Mouse (Mus musculus): ENCODE data around the gene 1700024P04Rik.
"Not testable (repeated sequence)": the region's sequence is repeated elsewhere in the genome, so short reads cannot be mapped to it uniquely, and the experiment has no call there.

The 1700024P04Rik gene

DNA sequence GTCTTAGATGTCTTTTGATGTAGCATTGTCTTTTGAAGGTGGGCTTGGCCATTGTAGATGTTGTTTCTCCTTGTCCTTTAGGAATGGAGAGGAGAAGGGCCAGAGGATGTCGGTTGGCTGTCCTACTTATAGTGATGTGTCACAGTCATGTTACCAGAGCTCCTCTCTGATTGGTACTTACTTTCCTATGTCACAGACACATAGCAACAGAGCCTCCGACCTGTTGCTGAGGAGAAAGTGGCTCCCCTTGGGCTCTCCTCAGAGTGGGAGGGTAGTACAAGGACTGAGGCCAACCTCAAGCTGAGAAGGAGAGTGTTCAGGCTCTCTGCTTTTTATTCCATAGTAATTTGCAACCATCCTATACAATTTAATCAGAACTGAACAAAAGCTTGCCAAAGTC, at the start of gene 1700024P04Rik:
1700024P04Rik (minus strand) TSS at position 101 of the 400 bp plus-strand sequence.
- no peak for DNase-seq

DNA sequence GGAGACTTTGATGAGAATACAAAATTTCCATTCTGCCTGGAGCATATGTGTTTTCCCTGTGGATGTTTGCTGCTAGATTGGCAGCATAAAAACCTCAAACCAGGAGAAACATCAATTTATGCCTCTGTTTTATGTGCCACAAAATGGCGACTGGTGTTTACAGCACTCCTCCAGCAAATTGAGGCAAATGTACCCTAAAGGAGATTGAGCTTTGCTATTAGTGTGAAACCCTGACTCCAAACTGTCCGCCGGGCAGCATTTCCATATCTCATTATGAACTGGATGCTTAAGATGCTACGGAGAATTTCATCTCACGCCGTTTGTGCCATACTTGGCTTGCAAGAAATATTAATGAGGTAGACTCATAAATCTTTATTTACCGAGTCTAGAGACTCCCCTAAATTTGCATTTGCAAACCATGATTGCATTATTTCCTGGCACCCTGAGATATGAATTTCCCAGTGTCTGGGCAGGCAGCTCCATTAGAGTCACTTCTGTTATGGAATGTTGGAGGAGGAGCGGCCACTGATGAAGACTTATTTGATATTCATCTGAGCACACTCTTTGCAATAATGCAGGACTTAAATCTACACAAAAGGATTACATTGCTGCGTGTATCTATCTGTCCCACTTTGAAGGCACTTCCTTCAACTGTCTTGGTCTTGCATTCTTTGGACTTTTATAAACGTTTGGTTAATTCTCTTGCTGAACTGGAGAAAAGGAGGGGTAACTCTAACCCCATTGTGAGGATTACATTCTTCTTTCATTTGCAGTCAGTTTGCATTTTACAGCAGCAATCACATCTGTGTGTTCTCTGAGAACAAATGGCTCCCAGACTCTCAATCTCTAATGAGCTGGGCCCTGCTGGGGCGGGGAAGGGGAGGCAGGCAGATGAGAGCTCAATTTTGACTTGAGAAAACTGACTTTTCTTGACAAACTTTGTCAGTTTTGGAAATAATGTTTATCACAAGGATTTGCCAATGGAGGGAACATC, 47.2 kb upstream of the 1700024P04Rik start:
- DNase-seq = no peak

DNA sequence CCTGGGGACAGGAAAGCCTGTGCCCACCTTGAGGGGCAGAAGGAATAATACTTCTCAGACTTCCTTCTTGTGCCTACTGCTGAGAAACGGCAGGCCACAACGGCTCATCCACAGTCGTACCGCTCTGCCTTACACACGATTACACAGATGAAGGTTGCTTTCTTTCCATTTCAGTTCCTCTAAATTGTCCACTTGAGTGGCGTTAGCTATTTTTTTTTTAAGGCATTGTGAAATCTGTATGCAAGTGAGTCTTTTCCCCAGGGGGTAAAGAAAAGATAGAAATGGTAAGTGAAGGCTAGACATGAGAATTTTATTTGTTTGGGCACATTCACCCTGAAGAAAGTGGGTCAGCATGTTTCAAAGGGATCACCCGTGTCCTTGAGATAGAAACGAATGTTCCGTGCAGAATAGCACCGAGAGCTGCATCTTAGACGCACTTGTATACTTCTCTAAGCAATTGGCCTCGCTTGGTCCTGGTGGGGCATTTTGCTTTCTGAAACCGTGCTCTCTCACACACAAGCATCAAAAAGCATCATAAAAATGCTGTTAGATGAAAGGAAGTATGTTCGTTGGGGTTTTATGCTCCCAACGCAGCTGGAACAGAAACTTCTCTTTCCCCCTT, 46.3 kb upstream of the 1700024P04Rik start:
- DNase-seq = no peak

DNA sequence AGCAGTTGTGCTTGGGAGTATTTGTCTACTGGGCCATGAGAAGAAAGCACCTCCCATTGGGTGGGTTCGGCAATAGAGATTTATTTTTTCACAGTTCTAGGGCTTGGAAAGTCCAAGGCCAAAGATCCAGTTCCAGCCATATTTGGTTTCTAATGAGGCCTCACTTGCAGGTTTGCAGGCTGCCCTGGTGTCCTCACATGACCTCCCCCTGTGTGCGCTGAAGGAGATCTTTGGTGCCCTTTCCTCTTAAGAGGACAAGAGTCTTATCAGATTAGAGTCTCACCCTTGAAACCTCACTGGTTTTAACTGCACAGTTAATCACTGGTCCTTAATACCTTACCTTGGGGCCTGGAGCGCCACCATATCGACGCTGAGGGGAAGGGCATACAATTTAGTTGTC, 40.9 kb upstream of the 1700024P04Rik start:
- DNase-seq = no peak

DNA sequence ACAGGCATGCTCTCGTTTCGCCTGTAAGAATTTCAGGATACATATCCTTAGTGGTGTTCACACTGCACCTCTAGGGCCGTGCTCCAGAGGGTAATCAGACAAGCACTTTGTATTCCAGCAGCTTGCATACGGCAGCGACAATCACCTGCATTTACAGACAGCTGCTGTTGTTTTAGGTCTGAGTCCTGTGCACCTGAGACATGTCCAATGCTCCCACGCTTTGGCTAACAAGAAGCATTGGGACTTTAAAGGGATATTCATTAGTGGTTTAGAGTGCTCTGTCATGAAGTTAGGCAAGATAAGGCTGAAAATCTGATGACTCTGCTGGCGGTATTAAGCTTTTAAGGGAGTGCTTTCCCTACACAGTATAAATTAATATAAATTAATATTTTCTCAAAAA, 37.7 kb upstream of the 1700024P04Rik start:
- DNase-seq = no peak

DNA sequence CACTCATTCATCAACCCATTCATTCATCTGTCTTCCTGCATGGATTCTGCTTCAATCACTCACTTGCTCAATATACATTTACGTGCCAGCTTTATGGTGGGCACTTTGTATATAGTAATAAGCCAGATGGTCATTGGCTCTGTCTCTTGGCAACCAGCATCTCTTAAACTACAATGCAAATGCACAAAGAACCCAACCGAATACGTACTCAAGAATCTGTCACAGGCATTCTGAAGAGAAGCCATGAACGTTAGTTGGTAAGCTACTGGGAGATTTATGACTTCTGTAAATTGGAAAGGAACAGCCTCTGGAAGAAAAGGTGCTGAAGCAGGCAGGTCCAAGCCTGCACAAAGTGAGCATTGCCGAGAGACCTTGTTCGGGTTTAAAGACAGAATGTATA, 36.8 kb upstream of the 1700024P04Rik start:
- no peak for DNase-seq

DNA sequence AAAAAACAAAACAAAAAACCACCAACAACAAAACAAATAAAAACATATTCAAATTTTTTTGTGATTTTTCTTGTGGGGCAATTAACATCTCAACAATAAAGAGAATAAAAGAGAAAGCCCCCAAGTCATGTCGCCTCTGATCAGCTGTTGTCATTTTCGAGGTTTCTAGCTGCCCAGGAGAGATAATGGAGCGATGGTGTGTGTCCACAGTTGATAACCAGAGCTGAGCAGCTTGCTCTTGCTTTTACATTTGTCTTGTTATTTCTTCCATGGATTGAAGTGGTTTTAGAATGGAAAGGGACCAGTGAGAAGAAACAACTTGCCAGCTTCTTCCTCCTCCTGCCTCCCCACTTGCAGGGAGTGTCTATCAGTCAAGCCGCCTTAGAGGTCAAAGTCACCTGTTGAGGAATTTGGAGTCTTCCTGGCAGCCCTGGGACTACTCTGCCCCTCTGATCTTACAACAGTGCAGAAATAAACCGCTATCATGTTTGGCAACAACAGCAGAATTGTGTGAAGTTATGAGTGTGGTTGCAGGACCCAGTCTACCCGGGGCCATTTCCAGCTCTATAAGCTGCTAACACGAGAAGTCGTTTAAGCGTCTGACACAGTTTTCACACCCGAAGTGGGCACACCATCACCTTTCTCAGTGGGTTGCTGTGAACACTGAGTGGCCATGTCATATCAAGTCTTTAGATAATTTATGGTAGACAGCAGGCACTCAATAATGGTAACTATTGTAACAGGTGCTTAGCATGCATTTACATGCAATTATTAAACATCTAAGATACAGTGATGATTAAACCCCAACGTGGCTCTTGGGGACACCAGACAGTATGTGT, 35.7 kb upstream of the 1700024P04Rik start:
- no peak for DNase-seq

DNA sequence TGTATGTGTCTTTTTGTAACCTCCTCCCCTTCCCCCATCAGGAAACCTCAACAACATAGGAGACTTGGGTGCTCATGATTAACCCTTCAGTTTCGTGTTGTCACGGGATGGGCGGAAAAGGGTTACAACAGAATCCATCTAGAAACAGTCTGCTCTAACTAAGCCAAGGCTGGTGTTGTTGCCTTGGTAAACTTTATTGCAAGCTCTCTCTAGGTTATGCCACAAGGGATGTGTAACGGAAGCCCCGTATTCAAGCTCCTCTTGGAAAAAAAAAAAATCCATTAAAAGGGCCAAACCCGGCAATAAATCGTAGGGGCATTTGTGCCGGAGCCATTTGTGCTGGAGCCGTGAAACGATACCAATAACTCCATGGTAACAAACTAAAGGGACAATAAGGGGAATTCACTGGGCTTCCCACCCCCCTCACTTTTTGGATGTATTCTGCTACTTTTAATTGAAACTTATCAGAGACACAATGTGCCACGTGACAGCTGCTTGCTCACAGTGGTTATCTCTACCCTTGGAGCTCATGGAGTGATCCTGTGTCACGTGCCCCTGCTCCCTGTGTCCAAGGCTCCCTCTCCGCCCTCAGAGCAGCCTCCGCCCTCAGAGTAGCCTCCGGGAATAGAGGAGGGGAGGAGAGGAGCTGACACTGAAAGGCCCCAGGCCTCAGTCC, 34.3 kb upstream of the 1700024P04Rik start:
- DNase-seq = no peak

DNA sequence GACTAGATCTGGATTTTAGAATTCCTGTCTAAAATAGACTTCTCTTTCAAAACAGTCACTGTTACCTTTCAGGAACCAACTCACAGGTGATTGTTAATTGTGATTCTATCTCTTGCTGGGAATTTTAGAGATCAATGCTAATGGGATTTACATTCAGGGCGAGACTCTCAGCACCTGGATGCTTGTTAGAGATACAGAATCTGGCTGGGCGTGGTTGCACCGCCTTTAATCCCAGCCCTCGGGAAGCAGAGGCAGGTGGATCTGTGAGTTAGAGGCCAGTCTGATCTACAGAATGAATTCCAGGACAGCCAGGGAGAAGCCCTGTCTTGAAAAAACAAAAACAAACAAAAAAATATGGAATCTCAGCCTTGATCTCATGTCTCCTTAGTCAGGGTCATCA, 32.3 kb upstream of the 1700024P04Rik start:
- DNase-seq = no peak

DNA sequence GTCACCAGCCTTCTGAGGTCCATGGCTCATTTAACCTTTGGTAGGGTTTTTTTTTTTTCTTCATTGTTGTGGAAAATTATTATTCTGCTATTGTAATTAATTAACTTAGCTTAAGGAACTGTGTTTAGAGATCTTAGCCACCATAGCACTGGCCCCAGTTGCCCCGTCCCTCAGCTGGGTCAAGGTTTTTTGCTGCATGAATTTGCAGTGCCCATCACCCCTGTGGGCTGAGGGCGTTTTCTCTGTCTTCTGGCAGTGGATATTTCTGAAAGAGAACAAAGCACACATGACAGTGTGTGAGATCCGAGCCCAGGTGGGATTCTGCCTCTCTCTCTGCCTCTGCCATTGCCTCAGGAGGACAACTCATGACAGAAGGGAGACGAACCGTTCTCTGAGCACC, 28.5 kb upstream of the 1700024P04Rik start:
- DNase-seq = no peak

DNA sequence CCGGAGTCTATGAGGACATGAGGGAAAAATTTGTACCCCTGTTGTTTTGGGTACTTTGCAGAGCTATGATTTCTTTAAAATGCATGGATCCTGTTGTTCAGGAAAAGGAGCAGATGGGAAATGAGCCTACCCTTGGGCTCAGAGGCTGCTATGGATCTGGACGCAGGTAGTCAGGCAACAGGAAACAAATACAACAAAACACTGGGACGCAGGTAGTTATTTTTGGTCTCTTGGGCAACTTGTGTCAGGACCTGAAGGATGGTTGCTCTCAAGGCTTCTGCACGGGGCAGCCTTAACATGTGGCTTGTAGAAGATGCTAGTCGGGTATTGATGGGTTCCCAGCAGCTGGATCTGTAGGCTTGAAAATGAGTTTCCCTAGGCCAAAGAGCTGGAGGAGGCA, 23.6 kb upstream of the 1700024P04Rik start:
- no peak for DNase-seq

DNA sequence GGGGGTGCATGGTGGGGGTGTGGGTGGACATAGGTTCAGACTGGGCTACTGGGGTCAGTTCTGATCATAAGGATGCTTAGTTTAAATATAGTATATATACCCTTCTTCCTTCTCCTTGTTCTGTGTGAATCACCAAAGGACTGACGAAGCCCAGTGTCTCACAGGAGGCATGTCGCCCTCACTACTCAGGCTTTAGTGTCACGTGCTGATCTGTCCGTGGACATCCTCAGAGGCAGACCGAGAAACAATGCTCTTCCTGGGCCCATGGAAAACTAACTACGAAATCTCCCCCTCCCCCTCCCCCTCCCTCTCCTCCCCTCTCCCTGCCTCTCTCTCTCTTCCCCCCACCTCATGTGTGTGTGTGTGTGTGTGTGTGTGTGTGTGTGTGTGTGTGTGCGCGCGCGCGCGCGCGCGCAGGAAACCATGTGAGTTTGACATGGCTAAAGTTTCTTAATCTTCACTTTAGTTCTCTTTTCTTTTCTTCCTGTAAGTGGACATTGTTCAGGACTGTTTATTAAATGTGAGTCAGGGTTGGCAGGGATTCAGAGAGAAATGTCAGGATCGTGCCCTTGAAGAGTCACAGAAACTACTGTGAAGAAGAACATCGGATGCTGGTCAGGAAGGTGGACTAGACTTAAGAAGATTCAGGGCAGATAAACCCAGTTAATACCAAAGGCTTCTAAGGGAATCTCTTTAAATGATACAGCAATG, 22.2 kb upstream of the 1700024P04Rik start:
- no peak for DNase-seq

DNA sequence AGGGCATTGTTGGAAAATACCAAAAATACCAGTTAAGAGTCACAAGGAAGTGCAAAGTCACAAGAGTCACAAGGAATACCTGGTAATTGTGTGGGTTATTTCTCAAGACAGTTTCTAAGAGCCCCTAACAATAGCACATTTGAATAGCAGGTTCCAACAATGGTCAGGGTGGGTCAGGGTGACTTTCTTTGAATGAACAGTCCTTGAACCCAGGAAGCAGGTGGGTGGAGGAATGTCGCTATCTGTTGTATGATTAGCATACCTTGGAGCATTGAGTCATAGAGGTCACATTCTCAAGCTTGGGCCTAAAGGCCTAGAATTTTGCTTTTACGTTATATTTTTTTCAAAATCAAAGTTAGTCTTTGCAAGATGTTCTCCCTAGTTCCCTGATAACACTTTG, 17.3 kb upstream of the 1700024P04Rik start:
- not testable (repeated sequence) for DNase-seq

DNA sequence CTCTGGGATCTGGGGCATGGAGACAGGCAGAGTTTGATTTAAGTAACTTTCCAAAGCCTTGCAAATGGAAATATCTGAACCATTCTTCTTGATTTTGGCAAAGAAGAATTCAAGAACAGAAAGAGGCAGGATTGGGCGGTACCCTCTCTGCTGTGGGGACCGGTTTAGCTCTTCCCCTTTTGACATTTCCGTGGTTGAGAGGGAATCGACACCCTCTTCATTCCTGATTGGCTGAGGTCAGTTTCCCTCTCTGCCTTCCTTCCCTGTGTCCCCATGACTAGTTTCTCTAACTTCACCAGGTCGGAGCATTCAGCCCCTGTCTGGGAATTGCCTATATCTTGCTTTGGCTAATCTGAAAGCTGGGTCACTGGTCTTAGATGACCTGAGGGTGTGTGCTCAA, 12.7 kb upstream of the 1700024P04Rik start:
- DNase-seq = no peak

DNA sequence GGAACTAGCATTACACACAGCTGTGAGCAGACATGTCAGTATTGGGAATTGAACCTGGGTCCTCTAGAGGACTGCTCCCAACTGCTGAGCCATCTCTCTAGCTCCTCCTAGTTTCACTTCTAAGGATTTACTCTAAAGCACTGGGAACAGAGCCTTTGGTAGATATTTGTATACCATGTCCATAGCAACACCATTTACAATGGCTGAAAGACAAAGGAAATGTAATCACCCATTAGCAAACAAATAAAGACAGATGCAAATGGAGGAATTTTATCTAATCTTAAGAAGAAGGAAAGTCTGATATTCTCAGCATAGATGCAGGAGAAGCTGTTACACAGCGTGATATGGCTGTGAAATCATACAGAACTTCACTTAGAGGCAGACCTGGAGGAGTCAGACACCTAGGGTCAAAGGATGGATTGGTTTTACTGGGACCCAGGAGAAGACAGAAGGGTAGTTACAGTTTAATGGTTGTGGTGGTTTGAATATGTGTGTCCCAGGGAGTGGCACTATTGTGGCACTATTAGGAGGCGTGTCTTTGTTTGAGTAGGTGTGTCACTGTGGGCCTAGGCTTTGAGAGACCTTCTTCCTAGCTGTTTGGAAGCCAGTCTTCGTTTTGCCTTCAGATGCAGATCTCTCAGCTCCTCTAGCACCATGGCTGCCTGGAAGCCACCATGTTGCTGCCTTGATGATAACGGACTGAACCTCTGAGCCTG, 7.1 kb downstream of the 1700024P04Rik start:
- no peak for DNase-seq

DNA sequence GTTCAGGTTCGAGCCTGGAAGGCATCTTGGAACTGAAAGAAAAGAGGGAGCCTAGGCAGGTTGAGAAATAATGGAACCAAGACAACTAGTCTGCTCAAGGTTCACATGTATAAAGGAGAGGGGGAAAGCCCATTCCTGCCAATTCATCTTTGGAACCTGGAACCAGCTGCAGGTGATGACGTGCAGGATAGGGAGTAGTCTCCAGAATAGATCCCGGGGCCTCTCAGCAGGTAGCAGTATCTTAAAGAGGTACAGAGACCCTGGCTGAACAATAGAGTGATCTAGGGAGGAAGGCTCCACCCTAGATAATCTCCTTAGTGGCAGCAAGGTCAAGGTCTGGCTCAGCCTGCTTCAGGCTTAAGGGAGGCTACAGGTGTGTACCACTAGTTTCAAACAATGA, 8.3 kb downstream of the 1700024P04Rik start:
- not testable (repeated sequence) for DNase-seq

DNA sequence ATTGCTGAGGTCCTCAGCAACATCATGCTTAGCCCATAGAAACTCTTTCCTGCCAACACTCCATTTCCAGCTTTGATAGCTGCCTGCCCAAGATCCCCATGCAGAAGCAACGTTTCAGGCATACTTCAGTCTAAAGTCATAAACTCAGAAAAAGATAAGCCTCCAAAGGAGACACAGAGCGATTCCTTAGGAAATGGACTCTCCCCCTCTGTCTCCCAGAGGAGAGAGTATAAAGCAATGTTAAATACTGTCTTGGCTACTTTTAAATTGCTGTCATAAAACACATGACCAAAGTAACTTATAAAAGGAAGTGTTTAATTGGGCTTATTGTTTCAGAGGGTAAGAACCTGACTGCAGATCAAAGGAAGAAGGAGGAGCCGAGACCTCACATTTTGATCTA, 12.3 kb downstream of the 1700024P04Rik start:
- no peak for DNase-seq

DNA sequence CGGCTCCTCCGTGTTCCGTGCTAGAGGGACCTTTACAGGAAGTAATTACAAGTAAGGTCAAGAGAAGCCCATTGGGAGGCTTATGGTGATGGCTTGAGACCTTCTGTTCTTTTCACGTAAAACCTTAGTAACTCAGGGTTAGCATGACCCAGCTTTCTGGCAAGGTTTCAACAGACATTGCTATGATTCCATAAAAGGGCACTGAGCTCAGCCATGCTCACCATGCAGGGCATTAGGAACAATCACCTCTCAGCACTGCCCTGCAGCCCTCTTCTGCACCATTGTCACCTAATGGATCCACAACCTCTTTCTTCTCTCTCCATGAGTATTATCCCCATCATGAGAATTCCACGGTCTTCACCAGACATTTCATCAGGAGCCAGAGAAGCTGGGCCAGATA, 12.7 kb downstream of the 1700024P04Rik start:
- DNase-seq = no peak

DNA sequence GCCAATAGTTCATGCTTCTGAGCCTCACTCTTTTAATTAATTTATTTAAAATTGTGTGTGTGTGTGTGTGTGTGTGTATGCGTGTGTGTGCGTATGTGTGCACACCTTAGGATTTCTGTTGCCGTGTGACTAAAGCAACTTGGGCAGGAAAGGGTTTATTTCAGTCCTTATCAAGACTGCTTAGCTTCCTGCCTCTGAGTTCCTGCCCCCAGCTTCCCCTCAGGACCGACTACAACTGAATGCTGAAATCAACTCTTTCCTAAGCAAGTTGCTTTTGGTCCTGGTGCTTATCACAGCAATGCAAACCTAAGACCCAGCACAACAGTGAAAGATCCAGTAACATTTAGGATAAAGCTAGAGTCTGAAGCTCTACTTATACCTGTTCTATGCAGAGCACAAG, 15.8 kb downstream of the 1700024P04Rik start:
- DNase-seq = no peak

DNA sequence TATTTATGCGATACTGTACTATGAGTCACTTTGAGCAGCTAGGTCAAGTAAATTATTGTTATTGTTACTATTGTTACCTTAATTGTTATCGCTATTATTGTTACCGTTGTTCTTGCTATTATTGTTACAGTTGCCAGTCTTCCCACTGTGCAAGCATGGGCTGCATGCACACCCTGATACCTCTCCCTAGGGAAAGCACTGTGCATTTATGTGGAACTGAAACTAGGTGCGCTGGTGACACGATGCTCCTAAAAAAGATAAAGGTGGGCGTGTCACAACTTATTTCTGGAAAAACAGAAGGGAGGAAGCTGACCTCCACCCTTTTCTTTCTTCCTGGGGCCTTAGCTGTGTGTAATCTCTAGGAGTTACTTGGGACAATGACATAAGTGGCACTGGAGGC, 16.4 kb downstream of the 1700024P04Rik start:
- DNase-seq = no peak

DNA sequence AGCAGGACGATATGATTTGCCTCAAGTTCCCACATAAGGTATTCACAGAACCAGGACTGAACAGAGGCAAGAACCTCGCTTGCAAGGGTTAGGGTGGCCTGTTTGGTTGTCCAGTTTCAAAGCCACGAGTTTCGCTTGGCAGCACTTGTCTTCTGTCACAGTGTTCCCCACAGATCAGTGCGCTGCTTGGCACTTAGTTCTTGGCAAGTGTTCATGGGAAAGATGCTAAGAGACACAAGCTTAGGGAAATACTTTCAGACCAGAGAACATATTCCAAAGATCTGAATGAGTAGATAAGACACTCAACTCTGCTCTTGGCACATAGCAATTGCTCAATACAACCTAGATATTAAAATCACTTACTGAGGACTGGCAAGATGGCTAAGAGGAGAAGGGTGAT, 17.8 kb downstream of the 1700024P04Rik start:
- no peak for DNase-seq
